In the genomic region with DNA sequence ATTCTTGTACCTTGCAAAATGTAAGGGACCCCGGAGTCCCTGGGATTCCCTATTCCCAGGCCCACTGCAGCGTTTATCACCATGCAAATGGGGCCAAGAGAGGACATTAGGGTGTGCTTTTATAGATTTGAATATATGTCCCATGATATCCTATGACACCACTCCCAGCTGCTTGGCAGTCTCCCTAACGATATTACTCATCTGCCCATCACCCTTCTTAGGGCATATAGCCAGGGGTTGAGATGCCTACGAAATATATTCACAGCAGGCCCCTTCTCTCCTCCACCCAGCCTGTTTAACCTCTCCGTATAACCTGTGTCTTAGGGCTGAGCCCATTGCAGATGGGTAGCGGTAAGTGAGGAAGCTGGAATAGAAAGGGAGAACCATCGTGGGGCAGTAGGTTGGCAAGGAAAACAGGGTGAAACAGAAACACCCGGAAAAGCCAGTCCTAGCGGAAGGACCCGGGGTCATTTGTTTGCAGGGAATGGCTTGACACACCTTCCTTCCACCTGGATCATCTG, we compare ENCODE assay signal across 19 mouse cellular contexts. TPM values are rescaled to one million over a fixed set of nuclear protein-coding genes. Genes with fewer than 3 reads are reported as not detected.
DNase-seq lines count a peak whose midpoint lies in the region; ATAC-seq and TF ChIP-seq lines count a peak whose summit lies in the region.
"Had no signal": no experiment of that assay in that cellular context is flagged by ENCODE, and none has a peak within 500 bp of the region (broad histone marks: within the 10 kb centered on the region; RNA-seq: fewer than 3 reads in every experiment).

No protein-coding gene starts in this region.

- H3K4me1 ChIP-seq in heart, embryonic 11.5 days (ENCODE audit: control insufficient read depth, insufficient read depth, low read length): peaks cover 31% of the 10 kb centered on the region
- peaks cover 14% of the 10 kb centered on the region for H3K4me1 ChIP-seq in lung, embryonic 14.5 days (ENCODE audit: insufficient read depth)
- H3K4me1 ChIP-seq in stomach, embryonic 16.5 days (ENCODE audit: control insufficient read depth, insufficient read depth, low read length): peaks cover 48% of the 10 kb centered on the region
- peaks cover 18% of the 10 kb centered on the region for H3K4me1 ChIP-seq in limb, embryonic 10.5 days

- no peak overlapping the region for H3K9ac ChIP-seq in heart, embryonic 11.5 days (ENCODE audit: low read depth, low read length)
- no peak overlapping the region for H3K9ac ChIP-seq in lung, embryonic 14.5 days
- H3K9ac ChIP-seq in stomach, embryonic 16.5 days (ENCODE audit: low read length): no peak overlapping the region
- H3K9ac ChIP-seq: forebrain, postnatal 0 days; heart, embryonic 15.5 days; liver, embryonic 13.5 days; lung, embryonic 15.5 days had no signal

- no peaks in the 10 kb centered on the region for H3K9me3 ChIP-seq in heart, embryonic 11.5 days (replicated peaks; ENCODE audit: control insufficient read depth, low read length)
- H3K9me3 ChIP-seq in lung, embryonic 14.5 days (ENCODE audit: low read depth, low read length): no peaks in the 10 kb centered on the region; the same call in 1 of the 2 replicates
- no peaks in the 10 kb centered on the region for H3K9me3 ChIP-seq in stomach, embryonic 16.5 days (replicated peaks; ENCODE audit: control insufficient read depth, low read length)
- H3K9me3 ChIP-seq in limb, embryonic 10.5 days (replicated peaks): no peaks in the 10 kb centered on the region
- H3K9me3 ChIP-seq: heart, embryonic 15.5 days; liver, embryonic 13.5 days; lung, embryonic 15.5 days had no signal

- no peak for TF ChIP-seq CTCF in lung, embryonic 14.5 days (IDR thresholded peaks at IDR 0.05; ENCODE audit: low read depth)

- 78% methylated on average over 10 of the region's 10 CpGs for WGBS in heart, embryonic 11.5 days (ENCODE audit: insufficient replicate concordance)
- 66% methylated on average over 10 of the region's 10 CpGs for WGBS in lung, embryonic 14.5 days
- 62% methylated on average over 10 of the region's 10 CpGs for WGBS in stomach, embryonic 16.5 days
- WGBS in limb, embryonic 10.5 days: 81% methylated on average over 10 of the region's 10 CpGs

- H3K36me3 ChIP-seq in heart, embryonic 11.5 days (ENCODE audit: control insufficient read depth, insufficient read depth, low read length): no peaks in the 10 kb centered on the region
- H3K36me3 ChIP-seq in lung, embryonic 14.5 days (ENCODE audit: insufficient read depth): no peaks in the 10 kb centered on the region
- no peaks in the 10 kb centered on the region for H3K36me3 ChIP-seq in stomach, embryonic 16.5 days (ENCODE audit: control insufficient read depth, insufficient read depth, low read length)
- H3K36me3 ChIP-seq in limb, embryonic 10.5 days: peaks cover 6% of the 10 kb centered on the region; the same call in 1 of the 2 replicates
- H3K36me3 ChIP-seq: liver, embryonic 13.5 days; lung, embryonic 15.5 days had no signal

- H3K4me3 ChIP-seq in heart, embryonic 11.5 days (ENCODE audit: low read depth, low read length): no peak overlapping the region
- no peak overlapping the region for H3K4me3 ChIP-seq in lung, embryonic 14.5 days (ENCODE audit: low read depth, low read length)
- H3K4me3 ChIP-seq in stomach, embryonic 16.5 days (replicated peaks; ENCODE audit: low read length): no peak overlapping the region
- H3K4me3 ChIP-seq in limb, embryonic 10.5 days: no peak overlapping the region
- H3K4me3 ChIP-seq: heart, embryonic 15.5 days; liver, embryonic 13.5 days; lung, embryonic 15.5 days had no signal

- H3K4me2 ChIP-seq in heart, embryonic 11.5 days: no peak overlapping the region
- H3K4me2 ChIP-seq in lung, embryonic 14.5 days: no peak overlapping the region
- H3K4me2 ChIP-seq in stomach, embryonic 16.5 days (ENCODE audit: low read depth, low read length): no peak overlapping the region
- H3K4me2 ChIP-seq: liver, embryonic 13.5 days had no signal

- no peak for ATAC-seq in heart, embryonic 11.5 days (replicated peaks; ENCODE audit: insufficient number of reproducible peaks, low FRiP score, low TSS enrichment)
- ATAC-seq in lung, embryonic 14.5 days (ENCODE audit: insufficient read depth): no peak
- ATAC-seq in stomach, embryonic 16.5 days (ENCODE audit: insufficient read depth, low FRiP score): no peak
- ATAC-seq: forebrain, postnatal 0 days; hindbrain, embryonic 16.5 days had no signal

- DNase-seq in heart, adult 11 months: peak; percentile 91
- DNase-seq in lung, embryonic 14.5 days: no peak
- DNase-seq in lung, postnatal 14 days: no peak
- peak; percentile 83 for DNase-seq in NIH3T3 (ENCODE audit: low read depth)
- DNase-seq in limb, embryonic 10.5 days (ENCODE audit: low spot score): no peak
- DNase-seq in cerebellum, postnatal 4 days (ENCODE audit: low spot score in 2 of 2): no peak
- DNase-seq: adrenal gland, postnatal 10 days; cerebellum, adult 8-10 months; forebrain, postnatal 0 days; gastrocnemius, postnatal 36 days; kidney, adult 11 months; liver, embryonic 13.5 days; lung, postnatal 4 days; thymus, postnatal 25 days had no signal

- H3K27ac ChIP-seq in heart, embryonic 11.5 days (ENCODE audit: low read depth, low read length): no peak overlapping the region
- H3K27ac ChIP-seq in lung, embryonic 14.5 days (ENCODE audit: low read depth): peak overlapping the region; percentile 18; the same call in 1 of the 2 replicates
- peak overlapping the region; percentile 35; the same call in 1 of the 2 replicates for H3K27ac ChIP-seq in stomach, embryonic 16.5 days (ENCODE audit: low read length)
- H3K27ac ChIP-seq in limb, embryonic 10.5 days: no peak overlapping the region
- H3K27ac ChIP-seq: heart, embryonic 15.5 days had no signal

- H3K27me3 ChIP-seq in heart, embryonic 11.5 days (ENCODE audit: control insufficient read depth, insufficient read depth, low read length): peaks cover 4% of the 10 kb centered on the region; the same call in 1 of the 2 replicates
- H3K27me3 ChIP-seq in lung, embryonic 14.5 days (ENCODE audit: insufficient read depth, low read length): no peaks in the 10 kb centered on the region
- no peaks in the 10 kb centered on the region for H3K27me3 ChIP-seq in stomach, embryonic 16.5 days (ENCODE audit: control insufficient read depth, insufficient read depth, low read length)
- H3K27me3 ChIP-seq in limb, embryonic 10.5 days (ENCODE audit: low read depth, poor library complexity, severe bottlenecking): peaks cover under 1% of the 10 kb centered on the region; the same call in 1 of the 2 replicates
- H3K27me3 ChIP-seq: heart, embryonic 15.5 days; lung, embryonic 15.5 days had no signal

RNA-seq across cellular contexts. Expression of a gene that starts 10.1 kb away (rescaled TPM):
- polyA plus RNA-seq in heart, embryonic 11.5 days (2014; fragmentation: Nextera tagmentation; extraction: Ambion mirVana): 4.4 and 5.4 TPM in 2 replicates
- 9.0 and 9.7 TPM in 2 replicates for polyA plus RNA-seq in lung, embryonic 14.5 days (2014; fragmentation: Nextera tagmentation; extraction: Ambion mirVana)
- polyA plus RNA-seq in stomach, embryonic 16.5 days (2015; fragmentation: Nextera tagmentation; extraction: Ambion mirVana): 10.2 and 11.6 TPM in 2 replicates
- polyA plus RNA-seq in limb, embryonic 10.5 days (2016; fragmentation: Nextera tagmentation; extraction: Ambion mirVana): 5.7 and 6.2 TPM in 2 replicates

Comparison
In these comparisons a context has a peak if more than half of its experiments do, and no peak if none do; other contexts are left out.
1. DNase-seq: peak in heart, adult 11 months (single experiment) and NIH3T3 (single experiment); none in lung, embryonic 14.5 days (single experiment), lung, postnatal 14 days (single experiment), limb, embryonic 10.5 days (single experiment) and cerebellum, postnatal 4 days (0 of 2).
2. H3K27ac ChIP-seq: peak in lung, embryonic 14.5 days (single experiment) and stomach, embryonic 16.5 days (single experiment); none in heart, embryonic 11.5 days (single experiment) and limb, embryonic 10.5 days (single experiment).